Mouse (Mus musculus): Measurements from ENCODE around the gene Asb18.

Gene Asb18

DNA sequence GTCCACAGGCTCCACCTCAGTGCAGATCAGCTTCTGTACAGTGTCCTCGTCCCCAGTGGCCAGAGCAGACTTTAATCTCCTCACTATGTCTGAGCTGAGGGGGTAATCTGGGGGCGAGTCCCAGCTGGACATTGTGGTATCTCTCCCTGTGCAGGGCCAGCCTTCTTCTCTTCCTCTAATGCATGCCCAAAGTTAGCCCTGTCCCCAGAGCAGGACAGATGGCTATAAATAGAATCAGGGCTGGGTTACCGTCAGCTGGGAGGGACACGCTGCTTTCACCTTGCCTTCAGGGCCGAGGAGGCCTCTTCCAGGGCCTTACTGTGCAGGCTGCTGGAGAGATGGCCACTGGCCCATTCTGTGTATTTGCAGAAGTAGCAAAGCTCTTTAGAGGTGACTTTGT lies at the start of gene Asb18:
Gene Asb18, minus strand, starts transcription at position 221 of the 400 bp plus-strand sequence.
- in situ Hi-C loops (cut with MboI; ENCODE audit: low sequenced_read_pairs): no loop called here

DNA sequence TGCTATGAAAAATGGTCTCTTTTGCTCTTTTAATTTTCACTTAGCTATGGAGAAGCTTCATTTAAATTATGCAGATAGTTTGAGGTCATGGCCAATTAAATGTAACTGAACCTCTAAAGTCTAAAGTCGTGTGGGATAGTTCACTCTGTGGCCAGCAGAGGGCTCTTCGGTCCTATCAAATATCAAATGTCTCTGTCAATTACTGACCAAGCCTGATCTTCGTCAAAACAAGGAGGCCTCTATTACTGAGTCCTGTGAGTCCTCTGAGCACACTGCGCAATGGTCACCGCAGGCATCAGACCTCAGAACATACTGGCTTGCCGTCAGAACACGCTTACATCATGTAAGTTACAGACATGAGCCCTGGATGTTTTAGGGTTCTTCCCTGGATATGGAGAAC lies 46.1 kb upstream of the Asb18 start:
- in situ Hi-C loops (cut with MboI; ENCODE audit: low sequenced_read_pairs): loop anchor here (10.0 kb wide), 1 partner anchor 184 kb away; no protein-coding TSS in a partner anchor

DNA sequence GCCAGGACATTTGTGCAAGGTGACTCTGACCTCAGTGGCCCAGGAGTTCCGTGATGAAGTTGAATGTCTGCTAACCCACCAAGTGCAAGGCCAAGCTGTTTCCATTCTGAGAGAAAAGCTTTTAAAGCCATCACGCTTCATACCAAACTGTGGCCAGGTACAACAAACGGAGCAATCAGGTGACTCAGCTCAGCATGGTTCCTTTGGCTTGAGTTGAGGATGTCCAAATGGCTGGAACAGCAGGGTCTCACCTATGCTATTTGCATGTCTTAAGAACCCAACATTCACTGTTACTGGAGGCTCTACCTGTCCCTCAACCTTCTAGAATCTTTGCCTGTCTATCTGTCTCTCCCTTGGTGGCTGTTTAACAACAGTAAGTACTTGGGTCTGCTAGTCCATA lies 45.6 kb upstream of the Asb18 start:
- in situ Hi-C loops (cut with MboI; ENCODE audit: low sequenced_read_pairs): loop anchor here (10.0 kb wide), 1 partner anchor 185 kb away; no protein-coding TSS in a partner anchor

DNA sequence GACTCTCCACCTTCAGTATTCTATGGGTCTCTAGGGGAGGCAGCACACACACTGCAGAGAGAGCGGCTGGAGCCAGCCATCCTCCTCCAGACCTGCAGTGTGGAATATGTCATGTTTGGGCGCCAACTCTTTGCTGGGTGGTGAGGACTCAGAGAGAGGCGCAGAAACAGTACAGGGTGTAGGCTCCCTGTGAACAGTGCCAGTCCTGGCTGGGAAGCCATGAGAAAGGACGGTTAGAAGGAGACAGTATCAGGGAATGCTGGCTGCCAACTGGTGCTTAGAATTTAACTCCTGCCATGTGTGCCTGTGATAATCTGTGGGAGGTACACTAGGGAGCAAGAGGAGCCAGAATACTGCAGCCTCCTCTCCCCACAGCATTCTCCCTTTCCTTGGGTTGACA lies 40.5 kb upstream of the Asb18 start:
- in situ Hi-C loops (cut with MboI; ENCODE audit: low sequenced_read_pairs): loop anchor here (5.0 kb wide), 1 partner anchor 537 kb away; no protein-coding TSS in a partner anchor

DNA sequence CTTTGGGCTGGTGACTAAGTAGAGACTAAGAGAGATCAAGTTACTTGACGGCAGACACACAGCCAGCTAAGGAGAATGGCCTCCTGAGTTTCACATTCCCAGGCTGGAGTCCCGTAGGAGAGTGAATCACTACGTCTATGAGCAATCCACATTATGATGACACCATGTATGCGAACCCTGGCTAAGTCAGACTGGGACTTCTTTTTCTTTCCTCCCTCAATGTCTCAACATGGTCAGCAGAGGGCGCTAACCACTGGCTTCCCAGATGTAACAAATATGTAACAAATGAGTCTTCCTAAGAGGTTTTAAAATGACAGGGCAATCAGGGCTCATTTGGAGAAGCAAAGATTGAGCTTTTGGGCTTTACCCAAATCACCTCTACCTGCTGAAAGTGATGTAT lies 36.9 kb upstream of the Asb18 start:
- in situ Hi-C loops (cut with MboI; ENCODE audit: low sequenced_read_pairs): loop anchor here (5.0 kb wide), 1 partner anchor 541 kb away; no protein-coding TSS in a partner anchor

- in situ Hi-C loops (cut with MboI; ENCODE audit: low sequenced_read_pairs): loop anchor here (5.0 kb wide), 1 partner anchor 542 kb away; no protein-coding TSS in a partner anchor
Measured at GRCm38 (mm10) chr1:90050046-90050739, 35.7 kb upstream of the Asb18 start.

DNA sequence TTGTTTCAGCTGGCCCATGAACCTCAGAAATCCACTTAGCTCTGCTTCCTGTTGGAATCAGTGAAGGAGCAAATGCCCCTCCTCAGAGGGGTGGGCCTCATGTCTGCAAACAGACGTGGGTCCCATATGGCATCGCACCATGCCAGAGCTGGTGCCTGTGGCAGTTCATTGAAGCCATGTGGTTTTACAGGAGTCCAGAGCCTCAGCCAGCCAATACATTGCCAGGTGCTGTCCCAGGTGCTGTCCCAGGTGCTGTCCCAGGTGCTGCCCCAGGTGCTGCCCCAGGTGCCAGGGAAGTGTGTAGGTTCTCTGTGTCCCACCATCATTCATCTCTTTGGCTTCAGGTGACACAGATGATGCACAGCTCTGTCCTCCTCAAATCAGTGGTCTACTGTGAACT lies 13.8 kb upstream of the Asb18 start:
- in situ Hi-C loops (cut with MboI; ENCODE audit: low sequenced_read_pairs): no loop called here

- in situ Hi-C loops (cut with MboI; ENCODE audit: low sequenced_read_pairs): no loop called here
Measured at GRCm38 (mm10) chr1:90026945-90027344, 12.5 kb upstream of the Asb18 start.

GRCm38 (mm10) chr1:90020336-90020735 lies 5.9 kb upstream of the Asb18 start:
- in situ Hi-C loops (cut with MboI; ENCODE audit: low sequenced_read_pairs): no loop called here

- in situ Hi-C loops (cut with MboI; ENCODE audit: low sequenced_read_pairs): no loop called here
Measured at GRCm38 (mm10) chr1:90018071-90018470, 3.6 kb upstream of the Asb18 start.

GRCm38 (mm10) chr1:90013273-90013672 lies 1.2 kb downstream of the Asb18 start:
- in situ Hi-C loops (cut with MboI; ENCODE audit: low sequenced_read_pairs): no loop called here

- in situ Hi-C loops (cut with MboI; ENCODE audit: low sequenced_read_pairs): no loop called here
Measured at GRCm38 (mm10) chr1:90012850-90013249, 1.6 kb downstream of the Asb18 start.

- in situ Hi-C loops (cut with MboI; ENCODE audit: low sequenced_read_pairs): no loop called here
Measured at GRCm38 (mm10) chr1:90012168-90012567, 2.3 kb downstream of the Asb18 start.

GRCm38 (mm10) chr1:90010077-90010476 lies 4.4 kb downstream of the Asb18 start:
- in situ Hi-C loops (cut with MboI; ENCODE audit: low sequenced_read_pairs): no loop called here

GRCm38 (mm10) chr1:90009188-90009587 lies 5.3 kb downstream of the Asb18 start:
- in situ Hi-C loops (cut with MboI; ENCODE audit: low sequenced_read_pairs): no loop called here

- in situ Hi-C loops (cut with MboI; ENCODE audit: low sequenced_read_pairs): no loop called here
Measured at GRCm38 (mm10) chr1:90006666-90007065, 7.8 kb downstream of the Asb18 start.

DNA sequence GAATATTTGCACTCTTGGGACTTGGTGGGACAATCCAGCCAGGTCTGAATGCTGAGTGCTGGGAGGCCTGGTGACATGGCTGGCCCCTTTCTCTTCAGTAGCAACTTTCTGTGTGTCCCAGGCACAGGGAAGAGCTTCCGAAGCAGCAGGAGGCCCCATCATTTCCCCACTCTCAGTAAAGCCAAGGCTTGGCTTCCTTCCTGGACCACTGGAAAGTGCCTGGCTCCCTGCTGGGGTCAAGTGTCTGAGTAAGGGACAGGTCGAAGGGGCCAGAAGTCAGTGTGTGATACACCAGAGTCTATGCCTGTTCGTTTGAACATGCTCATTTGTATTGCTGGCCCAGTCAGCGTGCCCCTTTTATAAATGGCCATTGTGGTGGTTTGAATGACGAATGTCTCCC lies 13.5 kb downstream of the Asb18 start:
- in situ Hi-C loops (cut with MboI; ENCODE audit: low sequenced_read_pairs): no loop called here

GRCm38 (mm10) chr1:89999858-90000257 lies 14.6 kb downstream of the Asb18 start:
- in situ Hi-C loops (cut with MboI; ENCODE audit: low sequenced_read_pairs): no loop called here

DNA sequence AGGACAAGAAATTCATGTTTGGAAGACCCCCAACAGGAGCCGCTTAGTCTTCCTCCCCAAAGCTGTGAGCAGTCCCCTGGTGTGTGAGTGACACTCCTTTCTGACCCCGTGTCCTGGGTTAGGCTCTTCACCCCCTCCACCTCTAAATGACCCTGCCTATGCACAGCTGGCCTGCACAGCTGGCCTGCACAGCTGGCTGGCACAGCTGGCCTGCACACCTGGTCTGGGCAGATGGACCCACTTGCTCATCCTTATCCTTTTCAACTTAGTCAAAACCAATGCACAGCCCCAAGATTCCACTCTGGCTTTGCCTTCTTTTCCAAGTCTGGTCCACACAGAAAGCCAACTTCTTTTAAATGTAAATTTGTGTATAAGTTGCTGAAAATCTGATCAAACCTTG lies 15.8 kb downstream of the Asb18 start:
- in situ Hi-C loops (cut with MboI; ENCODE audit: low sequenced_read_pairs): no loop called here

- in situ Hi-C loops (cut with MboI; ENCODE audit: low sequenced_read_pairs): no loop called here
Measured at GRCm38 (mm10) chr1:89998076-89998475, 16.4 kb downstream of the Asb18 start.

GRCm38 (mm10) chr1:89992256-89992655 lies 22.2 kb downstream of the Asb18 start:
- in situ Hi-C loops (cut with MboI; ENCODE audit: low sequenced_read_pairs): no loop called here

DNA sequence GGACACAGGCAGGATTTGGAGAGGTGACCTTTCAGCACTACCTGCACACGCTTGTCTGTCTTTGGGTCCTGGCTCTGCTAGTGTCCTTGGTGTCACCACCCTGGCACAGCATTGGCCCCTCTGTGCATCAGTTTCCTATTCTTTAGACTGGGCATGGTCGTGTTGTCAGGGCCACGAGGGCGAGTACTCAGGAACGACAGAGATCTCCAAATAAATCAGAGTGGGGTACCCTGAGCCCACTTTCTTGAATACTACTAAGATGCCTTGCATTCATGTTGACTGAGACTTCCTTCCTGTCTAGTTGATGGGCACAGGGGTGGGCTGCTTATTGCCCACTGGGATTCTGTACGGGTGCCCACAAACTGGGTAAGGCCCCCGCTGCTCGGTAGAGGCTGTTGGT lies 37.2 kb downstream of the Asb18 start:
- in situ Hi-C loops (cut with MboI; ENCODE audit: low sequenced_read_pairs): no loop called here

DNA sequence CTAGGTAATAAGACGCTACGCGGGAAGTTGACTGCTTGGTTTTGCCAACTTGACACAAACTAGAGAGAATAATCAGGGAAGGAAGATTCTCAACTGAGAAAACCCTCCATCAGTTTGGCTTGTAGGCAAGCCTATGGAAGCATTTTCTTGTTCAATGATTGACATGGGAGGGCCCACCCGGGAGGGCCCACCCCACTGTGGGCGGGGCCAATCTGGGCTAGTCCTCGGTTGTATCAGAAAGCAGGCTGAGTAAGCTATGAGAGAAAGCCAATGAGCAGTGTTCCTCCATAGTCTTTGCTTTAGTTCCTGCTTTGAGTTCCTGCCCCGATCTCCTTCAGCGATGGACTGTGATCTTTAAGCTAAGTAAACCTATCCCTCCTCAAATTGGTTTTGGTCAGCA lies 38.1 kb downstream of the Asb18 start:
- in situ Hi-C loops (cut with MboI; ENCODE audit: low sequenced_read_pairs): no loop called here
